Mouse (Mus musculus): ENCODE measurements around the gene Sash1. TPM values are rescaled to one million over a fixed set of nuclear protein-coding genes. Genes with fewer than 3 reads are reported as not detected.

The Sash1 gene
- polyA plus RNA-seq, 1 experiment from 2014 or later = 3.3 TPM

DNA sequence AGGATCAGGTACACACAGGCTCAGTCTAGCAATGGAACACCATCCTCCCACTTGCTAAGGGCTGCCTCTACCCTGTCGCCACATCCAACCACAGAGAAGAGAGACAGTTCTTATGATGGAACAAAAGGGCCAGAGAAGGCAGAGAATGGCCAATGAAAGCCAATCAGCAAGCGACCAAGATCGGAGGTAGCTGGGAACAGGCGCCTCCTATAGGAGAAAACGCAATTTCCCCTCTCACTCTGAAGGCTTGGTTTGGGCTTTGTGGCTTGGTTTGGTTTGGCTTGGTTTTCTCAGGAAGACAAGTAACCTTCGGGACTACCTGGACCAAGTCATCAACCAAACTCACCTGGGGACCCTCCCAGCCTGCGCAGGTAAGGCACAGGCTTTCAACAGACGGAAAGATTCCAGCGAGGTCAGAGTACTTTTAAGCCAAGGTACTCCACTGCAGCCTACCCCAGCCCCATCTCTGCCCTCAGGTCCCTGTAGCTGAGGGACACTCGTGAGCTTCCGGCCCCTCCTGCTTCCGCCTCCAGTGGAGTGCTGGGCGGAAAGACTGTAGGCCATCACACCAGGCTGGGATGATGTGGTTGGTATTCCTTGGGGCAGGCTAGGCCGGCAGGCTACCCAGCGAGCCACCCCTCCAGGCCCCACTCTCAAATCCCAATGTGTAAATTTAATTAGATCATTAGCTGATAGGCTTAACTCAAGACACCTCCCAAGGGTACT, 4.8 kb downstream of the Sash1 start:
- no peaks in the 10 kb centered on the region for H3K36me3 ChIP-seq (replicated peaks; ENCODE audit: control insufficient read depth, insufficient read depth, low read depth, low read length)
- no peak overlapping the region for H3K27ac ChIP-seq (replicated peaks; ENCODE audit: low read depth, low read length)
- H3K27me3 ChIP-seq (ENCODE audit: control insufficient read depth, insufficient read depth, low read length) = no peaks in the 10 kb centered on the region
- no peak overlapping the region for H3K9ac ChIP-seq (replicated peaks; ENCODE audit: low read length)
- no peak overlapping the region for H3K4me3 ChIP-seq (ENCODE audit: low read depth, low read length)
- H3K4me1 ChIP-seq (ENCODE audit: control insufficient read depth, insufficient read depth, low read length) = peaks cover 3% of the 10 kb centered on the region; the same call in 1 of the 2 replicates
- ATAC-seq (replicated peaks; ENCODE audit: insufficient number of reproducible peaks, low FRiP score, low TSS enrichment, low read depth) (no peak), DNase-seq (ENCODE audit: low spot score) (no peak)
- 44% methylated on average over 15 of the region's 15 CpGs for WGBS
- H3K9me3 ChIP-seq (replicated peaks; ENCODE audit: control insufficient read depth, low read length) = no peaks in the 10 kb centered on the region
- no peak overlapping the region for H3K4me2 ChIP-seq (ENCODE audit: low read depth, low read length)

DNA sequence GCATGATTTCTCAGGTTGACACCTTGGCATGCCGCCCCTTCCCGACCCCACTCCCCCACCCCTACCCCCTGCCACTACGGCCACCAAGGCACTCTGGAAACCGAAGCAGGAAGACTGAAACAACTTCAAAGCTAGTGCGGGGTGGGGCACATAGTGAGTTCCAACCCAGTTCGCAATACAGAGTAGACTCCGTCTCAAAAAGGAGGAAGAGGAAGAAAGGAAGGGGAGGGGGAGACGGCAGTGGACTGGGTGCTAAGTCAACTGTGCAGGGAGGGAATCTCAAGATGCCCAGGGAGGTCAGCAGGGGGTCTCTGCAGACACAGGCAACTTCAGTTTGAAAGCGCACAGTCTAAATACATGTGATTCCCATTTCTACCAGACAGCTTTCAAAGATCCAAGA, 7.0 kb downstream of the Sash1 start:
- Histone ChIP-seq H3K36me3 (replicated peaks; ENCODE audit: control insufficient read depth, insufficient read depth, low read depth, low read length) (no peaks in the 10 kb centered on the region), H3K4me1 (ENCODE audit: control insufficient read depth, insufficient read depth, low read length) (peaks cover 3% of the 10 kb centered on the region; the same call in 1 of the 2 replicates), H3K4me2 (ENCODE audit: low read depth, low read length) (no peak overlapping the region), H3K27me3 (ENCODE audit: control insufficient read depth, insufficient read depth, low read length) (no peaks in the 10 kb centered on the region), H3K9me3 (replicated peaks; ENCODE audit: control insufficient read depth, low read length) (no peaks in the 10 kb centered on the region), H3K9ac (replicated peaks; ENCODE audit: low read length) (no peak overlapping the region), H3K4me3 (ENCODE audit: low read depth, low read length) (no peak overlapping the region), H3K27ac (replicated peaks; ENCODE audit: low read depth, low read length) (no peak overlapping the region)
- no peak for ATAC-seq (replicated peaks; ENCODE audit: insufficient number of reproducible peaks, low FRiP score, low TSS enrichment, low read depth)
- no peak for DNase-seq (ENCODE audit: low spot score)
- WGBS = 37% methylated on average over 9 of the region's 9 CpGs

DNA sequence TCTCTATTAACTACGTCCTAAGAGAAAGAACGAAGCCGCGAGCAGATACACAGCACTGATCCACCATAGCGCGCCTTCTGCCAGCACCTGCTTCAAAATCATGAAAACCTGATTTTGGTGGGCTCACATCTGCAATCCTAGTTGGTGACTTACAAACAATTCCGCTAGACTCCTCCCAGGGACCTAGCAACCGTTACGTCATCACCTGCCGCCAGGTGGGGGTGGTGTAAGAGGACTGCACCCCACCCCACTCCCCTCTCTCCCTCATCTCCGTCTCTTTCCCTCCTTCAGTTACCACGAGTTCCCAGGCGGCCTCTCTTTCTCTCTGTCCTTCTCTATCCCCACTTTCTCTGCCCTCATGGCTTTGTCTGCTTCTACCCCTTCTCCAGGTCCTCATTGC, 7.5 kb downstream of the Sash1 start:
- Histone ChIP-seq H3K9ac (replicated peaks; ENCODE audit: low read length) (no peak overlapping the region), H3K27me3 (ENCODE audit: control insufficient read depth, insufficient read depth, low read length) (no peaks in the 10 kb centered on the region), H3K4me3 (ENCODE audit: low read depth, low read length) (no peak overlapping the region), H3K9me3 (replicated peaks; ENCODE audit: control insufficient read depth, low read length) (no peaks in the 10 kb centered on the region), H3K36me3 (replicated peaks; ENCODE audit: control insufficient read depth, insufficient read depth, low read depth, low read length) (no peaks in the 10 kb centered on the region), H3K4me1 (ENCODE audit: control insufficient read depth, insufficient read depth, low read length) (peaks cover under 1% of the 10 kb centered on the region; the same call in 1 of the 2 replicates), H3K4me2 (ENCODE audit: low read depth, low read length) (no peak overlapping the region), H3K27ac (replicated peaks; ENCODE audit: low read depth, low read length) (no peak overlapping the region)
- 75% methylated on average over 13 of the region's 13 CpGs for WGBS
- no peak for ATAC-seq (replicated peaks; ENCODE audit: insufficient number of reproducible peaks, low FRiP score, low TSS enrichment, low read depth)
- no peak for DNase-seq (ENCODE audit: low spot score)

DNA sequence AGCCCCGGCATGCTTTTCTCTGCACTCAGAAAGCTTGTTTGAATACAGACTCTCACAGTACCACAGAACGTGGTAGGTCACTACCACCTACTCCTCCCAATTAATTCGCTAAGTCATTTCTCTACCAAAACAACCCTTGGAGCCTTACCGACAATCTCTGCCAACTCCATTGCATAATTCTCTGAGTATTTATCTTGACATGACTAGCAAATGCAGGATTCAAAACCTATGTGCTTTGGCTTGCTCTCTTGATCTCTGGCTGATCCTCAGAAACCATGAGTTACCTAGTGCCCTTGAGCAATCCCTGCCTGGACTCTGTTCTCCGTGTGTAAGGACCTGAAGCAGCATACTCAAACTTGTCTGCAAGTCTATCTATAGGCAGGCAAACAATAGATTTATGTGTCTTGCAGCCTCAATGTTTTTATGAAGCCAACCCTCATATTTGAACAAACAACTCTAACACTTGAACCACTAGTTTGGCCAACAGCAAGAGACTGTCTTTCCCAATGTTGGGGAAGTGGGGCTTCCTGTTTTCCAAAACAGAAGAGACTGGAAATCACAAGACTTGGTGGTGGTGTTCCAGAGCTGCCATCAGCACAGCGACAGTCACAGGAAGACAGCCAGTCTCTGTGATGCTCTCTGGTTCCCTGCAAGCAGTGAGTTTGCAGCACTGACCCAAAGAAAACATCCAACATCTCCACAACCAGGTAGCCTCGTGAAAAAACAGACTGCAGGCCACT, 12.1 kb downstream of the Sash1 start:
- Histone ChIP-seq H3K36me3 (replicated peaks; ENCODE audit: control insufficient read depth, insufficient read depth, low read depth, low read length) (no peaks in the 10 kb centered on the region), H3K27ac (replicated peaks; ENCODE audit: low read depth, low read length) (no peak overlapping the region), H3K9me3 (replicated peaks; ENCODE audit: control insufficient read depth, low read length) (no peaks in the 10 kb centered on the region), H3K9ac (replicated peaks; ENCODE audit: low read length) (no peak overlapping the region), H3K4me2 (ENCODE audit: low read depth, low read length) (no peak overlapping the region), H3K4me1 (ENCODE audit: control insufficient read depth, insufficient read depth, low read length) (no peaks in the 10 kb centered on the region), H3K4me3 (ENCODE audit: low read depth, low read length) (no peak overlapping the region), H3K27me3 (ENCODE audit: control insufficient read depth, insufficient read depth, low read length) (no peaks in the 10 kb centered on the region)
- ATAC-seq (replicated peaks; ENCODE audit: insufficient number of reproducible peaks, low FRiP score, low TSS enrichment, low read depth) (no peak), DNase-seq (ENCODE audit: low spot score) (no peak)
- WGBS = 82% methylated on average over 7 of the region's 7 CpGs

- Histone ChIP-seq H3K4me1 (ENCODE audit: control insufficient read depth, insufficient read depth, low read length) (no peaks in the 10 kb centered on the region), H3K36me3 (replicated peaks; ENCODE audit: control insufficient read depth, insufficient read depth, low read depth, low read length) (no peaks in the 10 kb centered on the region)
- no peak for ATAC-seq (replicated peaks; ENCODE audit: insufficient number of reproducible peaks, low FRiP score, low TSS enrichment, low read depth)
These were observed 13.1 kb downstream of the Sash1 start for GRCm38 (mm10) chr10:8872788-8873187.

GRCm38 (mm10) chr10:8871935-8872334, 13.9 kb downstream of the Sash1 start:
- Histone ChIP-seq H3K9me3 (replicated peaks; ENCODE audit: control insufficient read depth, low read length) (no peaks in the 10 kb centered on the region), H3K36me3 (replicated peaks; ENCODE audit: control insufficient read depth, insufficient read depth, low read depth, low read length) (no peaks in the 10 kb centered on the region), H3K9ac (replicated peaks; ENCODE audit: low read length) (no peak overlapping the region), H3K27me3 (ENCODE audit: control insufficient read depth, insufficient read depth, low read length) (no peaks in the 10 kb centered on the region), H3K4me3 (ENCODE audit: low read depth, low read length) (no peak overlapping the region), H3K4me1 (ENCODE audit: control insufficient read depth, insufficient read depth, low read length) (no peaks in the 10 kb centered on the region), H3K27ac (replicated peaks; ENCODE audit: low read depth, low read length) (no peak overlapping the region), H3K4me2 (ENCODE audit: low read depth, low read length) (no peak overlapping the region)
- WGBS = 85% methylated on average over 1 of the region's 1 CpGs
- no peak for ATAC-seq (replicated peaks; ENCODE audit: insufficient number of reproducible peaks, low FRiP score, low TSS enrichment, low read depth)
- DNase-seq (ENCODE audit: low spot score) = no peak

More at GRCm38 (mm10) chr10:8872788-8873187, 13.1 kb downstream of the Sash1 start:
- no peaks in the 10 kb centered on the region for H3K27me3 ChIP-seq (ENCODE audit: control insufficient read depth, insufficient read depth, low read length)
- H3K27ac ChIP-seq (replicated peaks; ENCODE audit: low read depth, low read length) = no peak overlapping the region
- DNase-seq (ENCODE audit: low spot score) = no peak
- 91% methylated on average over 3 of the region's 3 CpGs for WGBS
- no peaks in the 10 kb centered on the region for H3K9me3 ChIP-seq (replicated peaks; ENCODE audit: control insufficient read depth, low read length)
- H3K4me2 ChIP-seq (ENCODE audit: low read depth, low read length) = no peak overlapping the region
- no peak overlapping the region for H3K9ac ChIP-seq (replicated peaks; ENCODE audit: low read length)
- H3K4me3 ChIP-seq (ENCODE audit: low read depth, low read length) = no peak overlapping the region

DNA sequence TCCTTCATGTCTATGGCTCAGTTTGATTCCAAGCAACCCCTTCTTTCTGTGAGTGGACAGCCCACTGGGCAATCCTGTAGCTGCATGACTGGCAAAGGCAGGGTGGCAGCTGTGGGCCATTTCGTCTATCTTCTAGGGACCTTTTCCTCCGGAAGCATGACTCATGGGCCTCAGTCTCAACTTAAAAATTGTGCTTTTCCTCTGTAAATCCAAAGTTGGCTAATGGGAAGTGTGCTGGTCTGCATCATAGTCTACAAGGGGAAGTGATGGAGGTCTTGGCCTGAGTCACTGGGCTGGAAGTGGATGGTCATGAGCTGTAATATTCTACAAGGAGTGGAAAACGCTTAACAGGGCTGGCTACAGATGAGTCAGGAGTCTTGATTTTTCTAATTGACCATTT, 15.5 kb downstream of the Sash1 start:
- no peaks in the 10 kb centered on the region for H3K27me3 ChIP-seq (ENCODE audit: control insufficient read depth, insufficient read depth, low read length)
- no peaks in the 10 kb centered on the region for H3K9me3 ChIP-seq (replicated peaks; ENCODE audit: control insufficient read depth, low read length)
- H3K4me1 ChIP-seq (ENCODE audit: control insufficient read depth, insufficient read depth, low read length) = no peaks in the 10 kb centered on the region
- 92% methylated on average over 3 of the region's 3 CpGs for WGBS
- no peak overlapping the region for H3K9ac ChIP-seq (replicated peaks; ENCODE audit: low read length)
- H3K4me3 ChIP-seq (ENCODE audit: low read depth, low read length) = no peak overlapping the region
- DNase-seq (ENCODE audit: low spot score) = no peak
- no peak overlapping the region for H3K4me2 ChIP-seq (ENCODE audit: low read depth, low read length)
- no peak overlapping the region for H3K27ac ChIP-seq (replicated peaks; ENCODE audit: low read depth, low read length)
- H3K36me3 ChIP-seq (replicated peaks; ENCODE audit: control insufficient read depth, insufficient read depth, low read depth, low read length) = no peaks in the 10 kb centered on the region
- ATAC-seq (replicated peaks; ENCODE audit: insufficient number of reproducible peaks, low FRiP score, low TSS enrichment, low read depth) = no peak

- 0 out of 2 replicates have a peak overlapping the region, but pooled peaks have one; percentile 20 for H3K27ac ChIP-seq (replicated peaks; ENCODE audit: low read depth, low read length)
- ATAC-seq (replicated peaks; ENCODE audit: insufficient number of reproducible peaks, low FRiP score, low TSS enrichment, low read depth) = 0 out of 2 replicates have a peak, but pooled peaks have one; percentile 39
- H3K9ac ChIP-seq (replicated peaks; ENCODE audit: low read length) = no peak overlapping the region
These were observed 19.7 kb downstream of the Sash1 start for GRCm38 (mm10) chr10:8866062-8866642.

More at GRCm38 (mm10) chr10:8866062-8866642, 19.7 kb downstream of the Sash1 start:
- no peak overlapping the region for H3K4me2 ChIP-seq (ENCODE audit: low read depth, low read length)
- H3K4me1 ChIP-seq (ENCODE audit: control insufficient read depth, insufficient read depth, low read length) = no peaks in the 10 kb centered on the region
- H3K4me3 ChIP-seq (ENCODE audit: low read depth, low read length) = no peak overlapping the region
- WGBS = 72% methylated on average over 4 of the region's 4 CpGs
- no peaks in the 10 kb centered on the region for H3K9me3 ChIP-seq (replicated peaks; ENCODE audit: control insufficient read depth, low read length)
- no peak for DNase-seq (ENCODE audit: low spot score)
- H3K27me3 ChIP-seq (ENCODE audit: control insufficient read depth, insufficient read depth, low read length) = no peaks in the 10 kb centered on the region
- H3K36me3 ChIP-seq (replicated peaks; ENCODE audit: control insufficient read depth, insufficient read depth, low read depth, low read length) = no peaks in the 10 kb centered on the region
